Comparison of ENCODE assay signal across 8 mouse cellular contexts in genomic region chr14:31001307-31002205, GRCm38 (mm10). TPM values are rescaled to one million over a fixed set of nuclear protein-coding genes. Genes with fewer than 3 reads are reported as not detected.
DNase-seq lines count a peak whose midpoint lies in the region; ATAC-seq and TF ChIP-seq lines count a peak whose summit lies in the region.

Gene Glt8d1 (plus strand): TSS chr14:31001400.
Gene Spcs1 (minus strand): TSS chr14:31001672.

- H3K79me3 ChIP-seq in C2C12 (ENCODE audit: low read depth), result peaks cover 19% of the 10 kb centered on the region

- H3K36me3 ChIP-seq in C2C12 (ENCODE audit: control insufficient read depth, insufficient read depth) (peaks cover 15% of the 10 kb centered on the region), myocyte (ENCODE audit: control insufficient read depth, insufficient read depth) (peaks cover 8% of the 10 kb centered on the region)
- peaks cover 29% of the 10 kb centered on the region for H3K36me3 ChIP-seq in heart, embryonic 13.5 days
- peaks cover 4% of the 10 kb centered on the region; the same call in 1 of the 2 replicates for H3K36me3 ChIP-seq in liver, embryonic 11.5 days (ENCODE audit: control insufficient read depth, insufficient read depth, low read length)

- peak within 1 kb of the TSS; percentile 88 for H3K9ac ChIP-seq in heart, embryonic 13.5 days
- H3K9ac ChIP-seq in liver, embryonic 11.5 days (ENCODE audit: low read depth, low read length), result peak within 1 kb of the TSS; percentile 92

- peak within 1 kb of the TSS; percentile 90 for H3K27ac ChIP-seq in heart, embryonic 13.5 days (replicated peaks)
- peak within 1 kb of the TSS; percentile 95 for H3K27ac ChIP-seq in liver, embryonic 11.5 days (ENCODE audit: low read depth, low read length)

- H3K79me2 ChIP-seq in C2C12 (ENCODE audit: control insufficient read depth, insufficient read depth) (peaks cover 34% of the 10 kb centered on the region), myocyte (ENCODE audit: control insufficient read depth, insufficient read depth) (peaks cover 19% of the 10 kb centered on the region)

- no peak for TF ChIP-seq CTCF in C2C12 (IDR thresholded peaks at IDR 0.05; ENCODE audit: control insufficient read depth, insufficient read depth, insufficient read length)

- H3K27me3 ChIP-seq in C2C12 (ENCODE audit: control insufficient read depth, insufficient read depth, insufficient read length) (no peaks in the 10 kb centered on the region), myocyte (ENCODE audit: control insufficient read depth, insufficient read depth, insufficient read length) (no peaks in the 10 kb centered on the region)
- no peaks in the 10 kb centered on the region for H3K27me3 ChIP-seq in heart, embryonic 13.5 days (replicated peaks)
- no peaks in the 10 kb centered on the region for H3K27me3 ChIP-seq in liver, embryonic 11.5 days (replicated peaks; ENCODE audit: control insufficient read depth, insufficient read depth, low read length)

- H3K4me3 ChIP-seq in C2C12 (ENCODE audit: insufficient read depth, poor library complexity, severe bottlenecking) (peak within 1 kb of the TSS; percentile 59), myocyte (peak within 1 kb of the TSS; percentile 85)
- H3K4me3 ChIP-seq in heart, embryonic 13.5 days, result peak within 1 kb of the TSS; percentile 80
- H3K4me3 ChIP-seq in liver, embryonic 11.5 days (ENCODE audit: low read depth, low read length), result peak within 1 kb of the TSS; percentile 92

- H3K4me2 ChIP-seq in heart, embryonic 13.5 days, result peak within 1 kb of the TSS; percentile 82
- H3K4me2 ChIP-seq in liver, embryonic 11.5 days, result peak within 1 kb of the TSS; percentile 89
- peak within 1 kb of the TSS; percentile 88 for H3K4me2 ChIP-seq in myocyte (ENCODE audit: low read depth)

- H3K4me1 ChIP-seq in heart, embryonic 13.5 days, result peaks cover 19% of the 10 kb centered on the region
- H3K4me1 ChIP-seq in liver, embryonic 11.5 days (replicated peaks; ENCODE audit: control insufficient read depth, insufficient read depth, low read length), result peaks cover 6% of the 10 kb centered on the region

- peak; percentile 84 for ATAC-seq in heart, embryonic 13.5 days (ENCODE audit: extremely low read depth, insufficient number of reproducible peaks, low FRiP score, low TSS enrichment)
- peak; percentile 88 for ATAC-seq in liver, embryonic 11.5 days (replicated peaks; ENCODE audit: low FRiP score)

- WGBS in heart, embryonic 13.5 days, result under 1% methylated on average over 65 of the region's 84 CpGs
- WGBS in liver, embryonic 11.5 days, result under 1% methylated on average over 84 of the region's 84 CpGs

- peak; percentile 67 for DNase-seq in brain, embryonic 18.5 days (ENCODE audit: low read depth, low spot score)
- DNase-seq in fibroblast of lung, adult 2 months (ENCODE audit: low read depth), result peak; percentile 53
- DNase-seq in kidney, postnatal 10 days, result peak; percentile 92
- peak; percentile 92 for DNase-seq in liver, embryonic 11.5 days (ENCODE audit: low spot score)
- DNase-seq in spleen, postnatal 4 days (ENCODE audit: low spot score in 2 of 2), result peak; percentile 83 to 93

- H3K9me3 ChIP-seq in heart, embryonic 13.5 days, result no peaks in the 10 kb centered on the region
- H3K9me3 ChIP-seq in liver, embryonic 11.5 days (ENCODE audit: control insufficient read depth, low read length), result no peaks in the 10 kb centered on the region

- H3ac ChIP-seq in C2C12 (ENCODE audit: control insufficient read depth, insufficient read length, low read depth), result peak within 1 kb of the TSS; percentile 84
- peak within 1 kb of the TSS; percentile 72 for H3ac ChIP-seq in myocyte (ENCODE audit: control insufficient read depth, insufficient read length)

- TF ChIP-seq POLR2A in myocyte (IDR thresholded peaks at IDR 0.05; ENCODE audit: insufficient read length, low read depth), result peak; percentile 76

TF ChIP-seq in C2C12, 6 proteins besides CTCF, POLR2A, EP300 and RAD21:
- TF ChIP-seq FOSL1 (IDR thresholded peaks at IDR 0.05; ENCODE audit: insufficient read depth, low read length, poor library complexity, severe bottlenecking) (no peak), MAX (IDR thresholded peaks at IDR 0.05) (peak; percentile 24), CEBPB (IDR thresholded peaks at IDR 0.05; ENCODE audit: low read depth) (no peak), MYOD1 (IDR thresholded peaks at IDR 0.05; ENCODE audit: control insufficient read depth, insufficient read length, low read depth) (no peak), MYOG (IDR thresholded peaks at IDR 0.05; ENCODE audit: control insufficient read depth, extremely low read depth, insufficient read length) (no peak), USF1 (IDR thresholded peaks at IDR 0.05; ENCODE audit: low read depth) (no peak)

TF ChIP-seq in myocyte, 11 proteins besides CTCF, POLR2A, EP300 and RAD21:
- TF ChIP-seq POLR2AphosphoS2 (IDR thresholded peaks at IDR 0.05; ENCODE audit: insufficient read length, low read depth) (peak; percentile 78), E2F4 (IDR thresholded peaks at IDR 0.05; ENCODE audit: insufficient read depth) (no peak)
TF ChIP-seq in myocyte: peak in this region for 1.

RNA-seq across cellular contexts. Expression of gene Glt8d1, which starts in this region (rescaled TPM):
- polyA plus RNA-seq in C2C12 (2012; fragmentation: generic; extraction: Trizol) (13.4 TPM), myocyte (2012; fragmentation: generic; extraction: Trizol) (23.1 TPM)
- 46.8 and 51.9 TPM in 2 replicates for polyA plus RNA-seq in heart, embryonic 13.5 days (2015; fragmentation: Nextera tagmentation; extraction: Ambion mirVana)
- 33.7 and 41.6 TPM in 2 replicates for polyA plus RNA-seq in liver, embryonic 11.5 days (2014; fragmentation: Nextera tagmentation; extraction: Ambion mirVana)

RNA-seq across cellular contexts. Expression of gene Spcs1, which starts in this region (rescaled TPM):
- 218 TPM for polyA plus RNA-seq in C2C12 (2012; fragmentation: generic; extraction: Trizol)
- polyA plus RNA-seq in heart, embryonic 13.5 days (2015; fragmentation: Nextera tagmentation; extraction: Ambion mirVana), result 340 and 382 TPM in 2 replicates
- 309 and 326 TPM in 2 replicates for polyA plus RNA-seq in liver, embryonic 11.5 days (2014; fragmentation: Nextera tagmentation; extraction: Ambion mirVana)
- polyA plus RNA-seq in myocyte (2012; fragmentation: generic; extraction: Trizol), result 332 TPM

Comparison
In these comparisons a context has a peak if more than half of its experiments do, and no peak if none do; other contexts are left out.
1. Peak in every context shown above with its lines: DNase-seq, ATAC-seq, H3K4me3 ChIP-seq and H3K27ac ChIP-seq.